13 mouse cellular contexts compared by ENCODE assay signal in the genomic region with DNA sequence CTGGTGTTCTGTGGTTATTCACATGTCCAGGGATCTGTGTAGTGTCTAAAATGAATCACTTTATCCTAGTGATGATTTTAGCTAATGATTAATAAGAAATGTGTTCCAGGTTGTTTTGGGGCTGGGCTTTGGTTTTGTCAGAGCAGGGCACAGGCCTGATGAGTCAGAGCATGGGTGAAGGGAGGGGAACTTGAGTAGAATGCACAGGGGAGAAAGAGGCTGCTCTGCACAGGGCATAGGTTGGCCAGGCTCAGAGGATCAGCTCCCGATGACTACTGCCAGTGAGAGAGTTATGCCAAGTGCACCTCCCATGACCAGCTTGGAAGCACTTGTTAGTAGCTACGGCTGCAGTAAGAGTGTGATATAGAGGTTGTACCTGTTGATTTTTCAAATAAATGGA. TPM values are rescaled to one million over a fixed set of nuclear protein-coding genes. Genes with fewer than 3 reads are reported as not detected.
DNase-seq lines count a peak whose midpoint lies in the region; ATAC-seq and TF ChIP-seq lines count a peak whose summit lies in the region.
"Had no signal": no experiment of that assay in that cellular context is flagged by ENCODE, and none has a peak within 500 bp of the region (broad histone marks: within the 10 kb centered on the region; RNA-seq: fewer than 3 reads in every experiment).

No protein-coding gene starts in this region.

- H3K9me3 ChIP-seq in intestine, embryonic 15.5 days, result no peaks in the 10 kb centered on the region
- H3K9me3 ChIP-seq in intestine, postnatal 0 days (ENCODE audit: control insufficient read depth), result no peaks in the 10 kb centered on the region
- H3K9me3 ChIP-seq in midbrain, embryonic 14.5 days (ENCODE audit: control insufficient read depth, low read length), result no peaks in the 10 kb centered on the region

- H3K4me2 ChIP-seq in intestine, embryonic 15.5 days (replicated peaks), result no peak overlapping the region
- no peak overlapping the region for H3K4me2 ChIP-seq in intestine, postnatal 0 days (replicated peaks; ENCODE audit: low read depth)
- H3K4me2 ChIP-seq in midbrain, embryonic 14.5 days (ENCODE audit: low read length), result peak overlapping the region; percentile 63
- H3K4me2 ChIP-seq: lung, embryonic 14.5 days had no signal

- peak; percentile 16 for DNase-seq in Muller cell, postnatal 12 days (ENCODE audit: inconsistent ontology term)
- DNase-seq in midbrain, embryonic 14.5 days, result no peak
- DNase-seq in ovary, postnatal 10 days (ENCODE audit: low spot score), result no peak
- DNase-seq in lung, postnatal 10 days, result no peak
- DNase-seq: left cerebral cortex, postnatal 4 days; lung, embryonic 14.5 days; right cerebral cortex, postnatal 4 days had no signal

- TF ChIP-seq CTCF in intestine, postnatal 0 days (IDR thresholded peaks at IDR 0.05; ENCODE audit: low read depth), result no peak

- no peak overlapping the region for H3K9ac ChIP-seq in intestine, embryonic 15.5 days
- H3K9ac ChIP-seq in intestine, postnatal 0 days (ENCODE audit: low read depth, low read length), result no peak overlapping the region
- H3K9ac ChIP-seq in midbrain, embryonic 14.5 days (replicated peaks; ENCODE audit: low read length), result peak overlapping the region; percentile 39
- H3K9ac ChIP-seq: lung, embryonic 14.5 days had no signal

- H3K27me3 ChIP-seq in intestine, embryonic 15.5 days (replicated peaks), result peaks cover 11% of the 10 kb centered on the region
- peaks cover 15% of the 10 kb centered on the region for H3K27me3 ChIP-seq in intestine, postnatal 0 days (replicated peaks; ENCODE audit: control insufficient read depth, insufficient read depth, low read length)
- H3K27me3 ChIP-seq in midbrain, embryonic 14.5 days (ENCODE audit: control insufficient read depth, insufficient read depth, low read length), result no peaks in the 10 kb centered on the region

- H3K36me3 ChIP-seq in intestine, embryonic 15.5 days, result no peaks in the 10 kb centered on the region
- no peaks in the 10 kb centered on the region for H3K36me3 ChIP-seq in intestine, postnatal 0 days (ENCODE audit: control insufficient read depth, insufficient read depth)
- no peaks in the 10 kb centered on the region for H3K36me3 ChIP-seq in midbrain, embryonic 14.5 days (ENCODE audit: control insufficient read depth, insufficient read depth, low read length)

- peaks cover 5% of the 10 kb centered on the region for H3K4me1 ChIP-seq in intestine, embryonic 15.5 days (replicated peaks)
- H3K4me1 ChIP-seq in intestine, postnatal 0 days (replicated peaks; ENCODE audit: control insufficient read depth, insufficient read depth, low read length), result no peaks in the 10 kb centered on the region
- peaks cover 45% of the 10 kb centered on the region for H3K4me1 ChIP-seq in midbrain, embryonic 14.5 days (ENCODE audit: control insufficient read depth, insufficient read depth, low read length)

- H3K27ac ChIP-seq in intestine, embryonic 15.5 days, result no peak overlapping the region
- no peak overlapping the region for H3K27ac ChIP-seq in intestine, postnatal 0 days (ENCODE audit: low read depth, low read length)
- no peak overlapping the region for H3K27ac ChIP-seq in midbrain, embryonic 14.5 days (replicated peaks; ENCODE audit: low read depth, low read length)

- ATAC-seq in intestine, embryonic 15.5 days, result peak; percentile 74
- ATAC-seq in intestine, postnatal 0 days, result no peak
- ATAC-seq in erythroid progenitor cell, adult 5-6 weeks (replicated peaks; ENCODE audit: low FRiP score, poor library complexity, severe bottlenecking), result 0 out of 2 replicates have a peak, but pooled peaks have one; percentile 27
- no peak for ATAC-seq in midbrain, embryonic 14.5 days (ENCODE audit: low FRiP score, low TSS enrichment)
- ATAC-seq in activated CD4-positive, CD25-positive, alpha-beta regulatory T cell, adult 4 months, result no peak

- WGBS in intestine, embryonic 15.5 days, result 69% methylated on average over 2 of the region's 2 CpGs
- WGBS in intestine, postnatal 0 days, result 67% methylated on average over 2 of the region's 2 CpGs
- 78% methylated on average over 2 of the region's 2 CpGs for WGBS in midbrain, embryonic 14.5 days

- H3K4me3 ChIP-seq in intestine, embryonic 15.5 days (replicated peaks), result no peak overlapping the region
- H3K4me3 ChIP-seq in intestine, postnatal 0 days (ENCODE audit: low read depth, low read length), result no peak overlapping the region
- peak overlapping the region; percentile 80 for H3K4me3 ChIP-seq in midbrain, embryonic 14.5 days (replicated peaks; ENCODE audit: low read depth, low read length)

RNA-seq across cellular contexts. Expression of a gene that starts 3.0 kb away (rescaled TPM):
- 7.6 and 8.6 TPM in 2 replicates for polyA plus RNA-seq in intestine, embryonic 15.5 days (2015; fragmentation: Nextera tagmentation; extraction: Ambion mirVana)
- 2.0 and 2.1 TPM in 2 replicates for polyA plus RNA-seq in intestine, postnatal 0 days (2015; fragmentation: Nextera tagmentation; extraction: Ambion mirVana)
- 138 and 175 TPM in 2 replicates for total RNA-seq in erythroid progenitor cell, adult 5-6 weeks (2015; ENCODE audit: low replicate concordance)
- 251 and 282 TPM in 2 replicates for total RNA-seq in erythroid progenitor cell, adult 5-6 weeks (2017; ENCODE audit: low replicate concordance)
- 117 and 136 TPM in 2 replicates for polyA plus RNA-seq in midbrain, embryonic 14.5 days (2014; fragmentation: Nextera tagmentation; extraction: Ambion mirVana)
- polyA plus RNA-seq in activated CD4-positive, CD25-positive, alpha-beta regulatory T cell, adult 4 months (2017; shearing (Covaris generic)), result not detected

RNA-seq across cellular contexts. Expression of a gene that starts 15.6 kb away (rescaled TPM):
- not detected in 2 replicates for polyA plus RNA-seq in intestine, embryonic 15.5 days (2015; fragmentation: Nextera tagmentation; extraction: Ambion mirVana)
- polyA plus RNA-seq in intestine, postnatal 0 days (2015; fragmentation: Nextera tagmentation; extraction: Ambion mirVana), result not detected in 2 replicates
- not detected in 2 replicates for total RNA-seq in erythroid progenitor cell, adult 5-6 weeks (2015; ENCODE audit: low replicate concordance)
- total RNA-seq in erythroid progenitor cell, adult 5-6 weeks (2017; ENCODE audit: low replicate concordance), result not detected in 2 replicates
- not detected in 2 replicates for polyA plus RNA-seq in midbrain, embryonic 14.5 days (2014; fragmentation: Nextera tagmentation; extraction: Ambion mirVana)
- polyA plus RNA-seq in activated CD4-positive, CD25-positive, alpha-beta regulatory T cell, adult 4 months (2017; shearing (Covaris generic)), result not detected
- total RNA-seq: gastrocnemius, postnatal 4 days; left cerebral cortex, postnatal 4 days had no signal
- polyA plus RNA-seq: large intestine, adult 2 months; lung, embryonic 14.5 days had no signal

Comparison
In these comparisons a context has a peak if more than half of its experiments do, and no peak if none do; other contexts are left out.
1. ATAC-seq: peak in intestine, embryonic 15.5 days (single experiment) and erythroid progenitor cell, adult 5-6 weeks (single experiment); none in intestine, postnatal 0 days (single experiment), midbrain, embryonic 14.5 days (single experiment) and activated CD4-positive, CD25-positive, alpha-beta regulatory T cell, adult 4 months (single experiment).
2. RNA of a gene that starts 3.0 kb away (polyA plus RNA-seq): 117 to 136 TPM in midbrain, embryonic 14.5 days; 7.6 to 8.6 TPM in intestine, embryonic 15.5 days, 2.0 to 2.1 TPM in intestine, postnatal 0 days and not detected in activated CD4-positive, CD25-positive, alpha-beta regulatory T cell, adult 4 months; every median in the first group is over 10 times any median in the second.